Mouse (Mus musculus) left cerebral cortex, adult 18-20 months (tissue): ENCODE measurements around the gene Rnf24. TPM values are rescaled to one million over a fixed set of nuclear protein-coding genes. Genes with fewer than 3 reads are reported as not detected.

Experiments used
- DNase-seq, 2 experiments: peaks; one replicate each; pipeline ENCODE4 v3.0.0; 2021 to 2022; ENCODE audit warnings: low spot score in 2 of 2, mixed read lengths in 1 of 2
- microRNA-seq, 2 experiments: library from miRNA; unstranded; fragments of <30 nt; microRNA quantifications; one replicate each; pipeline ENCODE4 v1.2.0; 2021
- total RNA-seq, 2 experiments: library from RNA; stranded (reverse); gene quantifications; 2 replicates each; pipeline ENCODE4 v1.2.3; 2021

Gene Rnf24
- total RNA-seq, 2 experiments from 2014 or later, result 40.7 to 41.8 TPM

DNA sequence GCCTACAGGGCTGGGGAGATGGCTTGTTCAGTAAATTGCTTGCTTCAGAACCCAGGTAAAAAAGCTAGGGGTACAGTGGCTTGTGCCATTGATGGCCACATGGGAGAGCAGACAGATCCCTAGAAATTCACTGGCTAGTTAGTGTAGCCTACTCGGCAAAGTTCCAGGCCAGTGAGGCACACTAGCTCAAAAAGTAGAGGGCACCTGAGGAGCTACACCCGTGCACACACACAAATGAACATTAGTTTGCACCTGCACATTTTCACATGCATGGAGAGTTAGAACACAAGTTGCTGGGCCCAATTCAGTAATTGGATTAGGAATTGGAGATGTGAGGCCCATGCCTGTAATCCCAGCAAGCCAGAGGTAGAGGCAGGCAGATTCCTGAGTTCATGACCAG is 87.6 kb downstream of the Rnf24 start:
- DNase-seq, result no peak

DNA sequence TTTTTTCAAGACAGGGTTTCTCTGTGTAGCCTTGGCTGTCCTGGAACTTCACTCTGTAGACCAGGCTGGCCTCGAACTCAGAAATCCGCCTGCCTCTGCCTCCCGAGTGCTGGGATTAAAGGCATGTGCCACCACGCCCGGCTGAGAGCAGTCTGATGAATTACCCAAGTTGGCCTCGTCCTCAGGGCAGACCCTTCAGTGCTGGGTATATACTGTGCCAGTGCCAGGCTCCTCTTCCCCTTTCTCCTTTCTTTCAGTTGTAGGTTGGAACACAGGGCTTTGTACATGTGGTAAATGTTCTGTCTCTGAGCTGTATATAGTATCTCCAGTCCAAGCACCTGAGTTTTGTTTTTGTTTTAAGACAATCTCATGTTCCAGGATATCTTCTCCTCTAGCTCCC is 88.7 kb downstream of the Rnf24 start:
- DNase-seq, result no peak

DNA sequence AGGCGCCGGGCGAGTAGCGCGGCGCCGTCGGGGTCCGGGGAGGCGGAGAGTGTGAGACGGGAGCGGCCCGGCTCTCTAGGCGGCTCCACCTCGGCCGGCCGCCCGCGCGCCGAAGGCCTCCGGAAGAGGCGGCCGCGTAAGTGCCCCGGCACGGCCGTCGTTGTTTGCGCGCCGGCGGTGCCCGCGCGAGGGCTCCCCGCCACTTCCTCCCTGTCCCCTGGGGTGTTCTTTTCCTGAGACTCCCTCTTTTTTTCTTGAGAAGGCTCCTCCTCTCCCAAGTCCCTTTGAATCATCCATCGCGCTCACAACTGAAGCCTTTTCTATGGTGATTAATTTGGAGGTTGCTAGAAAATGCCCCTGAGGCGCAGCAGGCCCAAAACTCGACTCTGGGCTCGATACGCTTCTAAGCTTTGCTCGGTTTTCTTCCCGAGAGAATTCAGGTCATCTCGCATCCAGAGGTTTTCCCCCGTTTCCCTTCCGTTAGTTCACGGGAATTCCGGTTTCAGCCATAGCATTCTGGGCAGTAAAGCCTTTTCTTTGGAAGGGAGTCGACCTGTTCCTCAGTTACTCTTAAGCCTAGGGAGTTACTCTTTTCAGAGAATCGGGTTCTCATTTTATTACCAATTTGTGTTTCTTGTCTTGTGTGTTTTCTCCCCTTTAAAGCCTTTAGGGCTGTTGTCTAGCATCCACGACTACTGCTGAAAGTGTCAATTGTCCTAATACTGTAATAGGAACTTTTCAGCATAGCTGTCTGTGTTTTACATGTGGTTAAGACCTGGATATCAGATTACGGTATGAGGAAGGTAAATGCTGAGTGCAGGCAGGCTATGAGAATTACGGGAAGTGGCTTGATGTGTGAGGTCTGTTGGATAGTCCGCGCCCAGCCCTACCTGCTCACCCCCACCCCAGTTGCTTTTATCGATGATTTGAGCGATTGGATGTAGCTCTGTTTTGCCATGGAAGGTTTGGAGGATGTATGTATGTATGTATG is 89.7 kb downstream of the Rnf24 start:
- DNase-seq, result no peak

DNA sequence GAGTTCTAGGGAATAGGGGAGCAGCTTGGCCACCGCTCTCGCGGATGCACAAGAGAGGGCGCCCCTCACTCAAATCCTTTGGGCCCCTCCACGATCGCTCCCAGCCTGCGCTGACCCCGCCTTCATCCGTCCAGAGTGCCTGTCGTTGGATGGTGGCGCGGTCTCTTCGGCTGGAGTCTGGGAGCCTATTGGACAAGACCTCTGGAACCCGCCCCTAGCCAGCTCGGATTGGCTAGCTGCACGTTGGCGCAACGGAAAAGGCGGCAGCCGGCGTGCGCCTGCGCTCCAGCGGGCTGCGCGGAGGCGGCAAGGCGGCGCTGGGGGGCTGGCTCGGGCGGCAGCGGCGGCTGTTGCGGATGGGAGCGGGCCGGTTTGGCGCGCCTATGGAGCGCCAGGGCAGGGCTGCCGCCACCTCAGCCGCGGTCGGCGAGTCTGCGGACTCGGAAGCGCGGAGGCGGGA is 90.4 kb downstream of the Rnf24 start, which contains the start of gene Pank2:
TSS of gene Pank2 (plus strand) at position 283 of the 460 bp plus-strand sequence.
- DNase-seq, result peak; percentile 96 to 98

DNA sequence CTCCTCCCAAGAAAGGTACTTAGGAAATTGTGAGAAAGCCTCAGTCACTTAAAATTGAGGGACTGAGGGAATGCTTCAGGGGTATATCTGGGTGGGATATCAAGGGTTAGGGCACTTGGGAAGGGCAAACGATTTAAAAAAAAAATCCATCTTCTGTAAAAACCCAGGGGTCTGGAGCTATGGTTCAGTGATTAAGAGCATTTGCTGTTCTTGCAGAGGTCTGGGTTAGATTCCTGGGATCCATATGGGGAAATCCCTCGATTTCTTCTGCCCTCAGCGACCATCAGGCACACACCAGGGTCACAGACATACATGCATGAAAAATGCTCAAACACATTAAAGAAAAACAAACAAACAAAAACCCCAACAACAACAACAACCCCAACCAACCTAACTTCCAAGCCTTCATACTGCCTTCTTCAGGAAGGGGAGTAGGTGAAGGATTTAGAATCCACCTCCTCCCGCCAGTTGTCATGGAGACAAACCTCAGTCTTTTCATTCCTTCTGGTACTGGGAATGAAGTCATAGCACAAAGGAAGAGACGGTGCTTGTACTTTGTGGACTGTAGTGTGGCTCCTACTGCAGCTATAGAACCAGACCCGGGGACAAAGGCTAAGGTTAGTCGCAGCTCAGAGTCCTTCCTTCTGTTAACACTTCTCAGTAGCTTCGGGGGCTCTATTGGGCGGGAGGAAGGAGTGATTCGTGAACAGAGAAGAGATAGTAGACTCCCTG is 91.0 kb downstream of the Rnf24 start:
- peak in 1 of 2 experiments; percentile 47 for DNase-seq

DNA sequence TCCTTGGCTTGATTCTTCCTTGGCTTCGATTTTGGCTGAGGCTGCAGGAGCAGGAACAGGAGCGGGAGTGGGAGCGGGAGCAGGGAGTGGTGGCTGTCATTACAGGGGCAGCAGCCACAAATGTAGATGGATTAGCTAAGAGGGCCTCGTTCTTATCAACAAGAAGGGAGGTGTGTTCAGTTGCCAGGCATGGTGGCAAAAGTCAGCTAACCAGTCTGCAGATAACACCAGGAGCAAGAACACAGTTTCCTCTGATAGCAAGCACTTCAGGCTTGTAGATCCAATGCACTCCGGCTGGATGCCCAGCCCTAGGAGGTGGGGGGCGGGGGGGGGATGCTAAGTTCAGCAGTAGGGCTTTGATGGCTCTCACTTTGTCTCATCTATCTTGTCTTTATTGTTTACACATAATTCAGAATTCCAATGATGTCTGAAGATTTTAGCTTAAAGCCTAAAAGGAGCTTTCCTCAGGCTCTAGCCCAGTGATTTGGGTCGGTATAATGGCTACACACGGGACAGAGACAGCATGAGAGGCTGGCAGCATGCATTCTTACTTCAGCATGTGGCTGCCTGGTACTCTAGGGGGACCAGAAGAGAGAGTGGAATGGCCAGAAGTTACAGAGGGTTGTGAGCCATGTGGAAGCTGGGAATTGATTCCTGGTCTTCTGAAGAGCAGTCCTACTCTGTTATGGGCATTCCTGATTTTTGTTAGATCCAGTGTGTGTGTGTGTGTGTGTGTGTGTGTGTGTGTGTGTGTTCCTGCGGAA is 92.0 kb downstream of the Rnf24 start:
- DNase-seq, result no peak

DNA sequence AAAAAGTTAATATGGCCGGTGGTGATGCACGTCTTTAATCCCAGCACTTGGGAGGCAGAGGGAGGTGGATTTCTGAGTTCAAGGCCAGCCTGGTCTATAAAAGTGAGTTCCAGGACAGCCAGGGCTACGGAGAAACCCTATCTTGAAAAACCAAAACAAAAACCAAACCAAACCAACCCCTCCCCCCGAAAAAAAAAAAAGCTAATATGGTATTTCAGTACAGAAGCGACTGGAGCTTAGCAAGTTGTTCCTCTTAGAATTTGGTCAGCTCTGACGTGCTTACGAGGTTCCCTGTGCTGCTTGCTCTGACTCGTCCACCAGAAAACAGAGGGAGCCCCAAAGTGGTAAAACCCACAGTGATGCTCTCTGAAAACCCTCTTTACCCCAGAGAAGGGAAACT is 94.0 kb downstream of the Rnf24 start:
- DNase-seq, result no peak

DNA sequence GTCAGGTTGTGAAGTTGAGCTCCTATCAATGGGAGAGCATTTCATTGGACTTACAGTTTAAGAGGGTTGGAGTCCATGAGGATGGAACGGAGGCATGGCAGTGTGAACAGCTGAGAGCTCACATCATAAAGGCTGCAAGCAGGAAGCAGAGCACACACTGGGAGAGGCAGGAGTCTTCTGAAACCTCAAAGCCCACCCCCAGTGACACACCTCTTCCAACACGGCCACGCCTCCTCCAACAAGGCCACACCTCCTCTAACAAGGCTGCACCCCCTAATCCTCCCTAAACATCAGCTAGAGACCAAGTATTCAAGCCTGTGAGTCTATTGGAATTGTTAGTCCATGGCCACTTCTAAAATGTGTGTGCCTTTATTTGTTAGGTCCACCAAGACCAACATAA is 97.0 kb downstream of the Rnf24 start:
- no peak for DNase-seq

DNA sequence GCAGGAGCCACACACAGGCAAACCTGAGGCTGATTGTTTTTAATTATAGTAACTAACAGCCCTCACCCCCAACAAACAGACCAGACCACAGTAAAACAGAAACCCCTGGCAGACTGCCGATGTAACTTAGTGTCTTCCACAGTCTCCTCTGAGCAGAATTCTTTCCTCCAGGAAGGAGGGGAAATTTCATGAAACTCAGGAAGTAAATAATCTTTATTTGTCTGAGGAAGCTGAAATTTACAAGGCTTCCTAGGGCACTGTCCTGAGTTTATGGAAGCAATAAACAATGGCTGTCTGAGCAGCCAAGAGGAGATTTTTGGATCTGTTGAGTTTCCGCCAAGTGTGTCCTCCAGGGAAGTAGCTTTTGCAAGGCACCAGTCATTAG is 98.4 kb downstream of the Rnf24 start:
- DNase-seq, result no peak

DNA sequence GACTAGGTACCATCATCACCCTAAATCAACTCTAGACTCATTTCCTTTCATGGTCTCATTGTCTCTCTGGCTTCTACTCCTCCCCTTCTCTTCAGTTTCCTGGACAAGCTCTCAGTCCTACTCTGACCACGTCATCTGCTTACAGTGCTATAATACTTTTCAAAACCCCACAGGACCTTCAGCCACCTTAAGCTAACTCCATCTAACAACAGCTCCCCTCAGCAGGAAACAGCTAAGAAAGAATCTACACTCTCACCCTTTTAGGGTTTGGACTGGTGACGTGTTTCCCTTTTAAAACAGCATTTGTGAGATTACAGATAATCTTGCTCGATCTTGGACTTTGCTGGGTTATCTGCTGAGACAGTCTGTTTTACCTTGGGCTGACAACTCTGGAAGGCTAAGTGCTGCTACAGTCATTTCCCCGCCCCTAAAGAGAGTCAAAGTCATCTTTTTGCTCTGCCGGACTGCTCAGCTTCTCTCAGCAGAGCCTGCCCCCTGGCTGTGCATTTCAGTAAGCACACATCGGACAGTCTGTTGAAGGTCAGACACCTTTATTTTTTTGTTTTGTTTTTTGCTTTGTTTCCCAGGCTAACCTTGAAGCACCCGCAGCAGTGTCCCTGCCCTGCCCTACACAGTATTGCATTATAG is 98.9 kb downstream of the Rnf24 start:
- peak in 1 of 2 experiments; percentile 19 for DNase-seq

Small RNAs within 50 kb of the gene (microRNA-seq; reads per million reads assigned to microRNA genes)
- gene Mir103-2, result 11.7 to 19.9 reads per million in 2 experiments

Other genes with a start within 250 kb of the Rnf24 start
- gene Hspa12b, start 225.6 kb downstream of the Rnf24 start, total RNA-seq, result 10 to 100 TPM in 1 of 2 experiments, 1 to 10 TPM in 1; 8.4 to 10.2 TPM
- gene Gm11037, start 219.4 kb downstream of the Rnf24 start, total RNA-seq, result not detected
- gene 1700037H04Rik, start 192.8 kb downstream of the Rnf24 start, total RNA-seq, result 10 to 100 TPM; 69.3 to 85.6 TPM
- 10 to 100 TPM; 64.2 to 64.3 TPM for gene Cenpb, start 172.8 kb downstream of the Rnf24 start, total RNA-seq
- 10 to 100 TPM; 15.2 to 21.6 TPM for gene Cdc25b, start 165.9 kb downstream of the Rnf24 start, total RNA-seq
- gene Spef1, start 165.6 kb downstream of the Rnf24 start, total RNA-seq, result 1 to 10 TPM; 7.6 to 9.2 TPM
- 10 to 100 TPM; 23.1 to 25.1 TPM for gene Ap5s1, start 145.8 kb downstream of the Rnf24 start, total RNA-seq
- gene Mavs, start 118.8 kb downstream of the Rnf24 start, total RNA-seq, result 1 to 10 TPM; 5.9 to 6.3 TPM
- 10 to 100 TPM; 64.8 to 65.1 TPM for gene Pank2, start 90.4 kb downstream of the Rnf24 start, total RNA-seq
- gene Smox, start 138.6 kb upstream of the Rnf24 start, total RNA-seq, result 10 to 100 TPM; 64.5 to 69.9 TPM
- gene Adra1d, start 209.4 kb upstream of the Rnf24 start, total RNA-seq, result 10 to 100 TPM; 54.2 to 58.7 TPM